Mouse (Mus musculus): ENCODE results near the gene Sectm1a.
"Not testable (repeated sequence)": the region's sequence is repeated elsewhere in the genome, so short reads cannot be mapped to it uniquely, and the experiment has no call there.

Sectm1a gene

DNA sequence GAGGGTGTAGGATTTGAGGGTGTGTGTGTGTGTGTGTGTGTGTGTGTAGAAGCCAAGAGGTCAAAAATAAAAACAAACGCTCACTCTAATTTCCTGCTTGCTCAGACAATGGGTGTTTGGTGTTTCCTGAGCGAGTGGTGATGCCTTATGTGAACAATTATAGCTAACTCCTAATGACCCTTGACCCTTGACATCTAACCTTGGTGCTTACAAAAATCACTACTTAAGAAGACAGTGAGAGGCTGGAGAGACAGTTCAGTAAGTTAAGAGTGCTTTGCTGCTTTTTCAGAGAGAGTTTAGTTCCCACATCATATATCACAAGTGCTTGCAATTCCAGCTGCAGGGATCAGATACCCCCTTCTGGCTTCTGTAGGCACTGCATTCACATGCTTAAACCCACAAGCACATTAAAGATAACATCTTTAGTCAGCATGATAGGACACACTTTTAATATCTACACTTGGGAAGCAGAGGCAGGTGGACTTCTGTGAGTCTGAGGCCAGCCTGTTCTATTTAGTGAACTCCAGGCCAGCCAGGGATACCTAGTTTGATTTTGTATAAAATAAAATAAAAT, 33.1 kb downstream of the Sectm1a start:
- DNase-seq (ENCODE audit: low spot score in 2 of 2) = no peak

GRCm38 (mm10) chr11:121045286-121045685, 35.7 kb downstream of the Sectm1a start:
- no peak for DNase-seq (ENCODE audit: low spot score in 2 of 2)

GRCm38 (mm10) chr11:121043025-121043424, 38.0 kb downstream of the Sectm1a start:
- DNase-seq (ENCODE audit: low spot score in 2 of 2) = not testable (repeated sequence)

DNA sequence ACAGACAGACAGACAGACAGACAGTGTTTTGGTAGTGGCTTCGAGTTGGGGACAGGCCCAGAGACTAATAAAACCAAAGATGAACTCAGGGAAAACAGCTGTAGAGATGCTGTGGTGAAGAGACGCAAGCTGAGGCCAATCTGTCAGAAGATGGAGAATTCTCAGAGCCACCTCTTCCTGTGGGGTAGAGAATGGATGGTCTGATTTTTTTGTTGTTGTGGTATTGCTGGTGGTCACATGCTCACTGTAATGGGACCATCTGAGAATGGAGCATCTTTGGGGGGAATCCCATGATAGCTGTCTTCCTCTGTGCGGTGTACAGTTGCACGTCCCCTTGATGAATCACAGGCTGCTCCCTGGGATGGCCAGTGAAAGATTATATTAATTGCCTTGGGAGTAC, 38.5 kb downstream of the Sectm1a start:
- no peak for DNase-seq (ENCODE audit: low spot score in 2 of 2)

GRCm38 (mm10) chr11:121041636-121042035, 39.4 kb downstream of the Sectm1a start:
- no peak for DNase-seq (ENCODE audit: low spot score in 2 of 2)

DNA sequence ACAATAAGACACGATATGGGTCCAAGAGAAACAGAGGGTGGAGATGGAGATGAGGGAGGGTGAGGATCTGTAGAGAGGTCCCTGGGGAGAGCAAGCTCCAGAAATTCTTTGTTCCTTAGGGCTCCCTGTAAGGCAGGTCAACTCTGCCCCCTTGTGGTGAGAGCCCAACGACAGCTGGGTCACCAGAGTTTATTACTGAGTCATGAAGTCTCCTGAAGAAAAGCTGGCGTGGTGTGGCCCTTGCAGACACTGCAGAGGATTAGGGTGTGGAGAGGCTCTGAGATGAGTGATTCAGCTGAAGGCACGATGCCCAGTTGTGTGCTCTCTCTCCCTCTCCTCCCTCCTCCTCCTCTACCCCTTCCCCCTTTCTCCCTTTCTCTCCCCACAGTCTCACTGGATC, 39.8 kb downstream of the Sectm1a start:
- DNase-seq (ENCODE audit: low spot score in 2 of 2) = peak; percentile 76 to 88

DNA sequence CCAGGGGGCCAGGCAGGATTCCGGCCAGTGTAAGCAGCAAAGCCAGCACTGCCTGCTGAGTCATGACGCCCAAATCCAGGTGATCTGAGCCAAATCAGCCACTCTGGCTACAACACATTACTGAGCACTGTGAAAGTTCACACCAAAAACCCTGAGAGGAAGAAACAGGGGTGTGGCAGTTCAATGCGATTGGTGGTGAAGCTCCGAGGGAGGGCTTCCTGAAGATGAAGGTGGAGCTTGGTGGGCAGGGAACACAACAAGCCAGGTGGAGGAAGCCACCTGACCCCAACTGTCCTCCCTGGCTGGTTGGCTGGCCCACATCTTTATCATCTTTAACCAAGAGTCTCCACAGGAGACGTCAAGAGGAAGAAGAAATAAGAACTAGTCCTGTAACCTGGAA, 41.7 kb downstream of the Sectm1a start, which contains the start of gene Cd7:
Gene Cd7 (minus strand): TSS at position 117 of the 400 bp plus-strand sequence.
- DNase-seq (ENCODE audit: low spot score in 2 of 2) = no peak

- no peak for DNase-seq (ENCODE audit: low spot score in 2 of 2)
These were observed 42.4 kb downstream of the Sectm1a start for GRCm38 (mm10) chr11:121038366-121039240.

GRCm38 (mm10) chr11:121033118-121033517, 47.9 kb downstream of the Sectm1a start:
- DNase-seq (ENCODE audit: low spot score in 2 of 2) = no peak

DNA sequence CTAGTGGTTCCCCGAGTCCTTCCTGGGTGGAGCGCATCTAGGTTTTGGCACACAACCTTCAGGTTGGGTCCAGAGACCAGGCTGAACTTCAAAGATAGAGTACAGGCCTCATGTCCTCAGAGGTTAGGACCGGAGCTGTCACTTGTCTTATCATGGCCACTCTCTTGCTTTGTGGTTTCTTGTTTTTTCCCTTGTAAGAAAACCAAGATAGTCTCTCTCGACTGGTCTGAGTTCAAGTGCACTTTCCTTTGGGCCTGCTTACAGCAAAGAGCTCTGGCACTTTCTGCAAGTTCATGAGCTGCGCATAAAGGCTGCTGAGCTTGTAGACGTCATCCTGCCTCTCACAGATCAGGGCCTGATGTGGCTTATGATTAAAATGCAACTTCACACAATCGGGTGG, 53.8 kb downstream of the Sectm1a start:
- no peak for DNase-seq (ENCODE audit: low spot score in 2 of 2)

DNA sequence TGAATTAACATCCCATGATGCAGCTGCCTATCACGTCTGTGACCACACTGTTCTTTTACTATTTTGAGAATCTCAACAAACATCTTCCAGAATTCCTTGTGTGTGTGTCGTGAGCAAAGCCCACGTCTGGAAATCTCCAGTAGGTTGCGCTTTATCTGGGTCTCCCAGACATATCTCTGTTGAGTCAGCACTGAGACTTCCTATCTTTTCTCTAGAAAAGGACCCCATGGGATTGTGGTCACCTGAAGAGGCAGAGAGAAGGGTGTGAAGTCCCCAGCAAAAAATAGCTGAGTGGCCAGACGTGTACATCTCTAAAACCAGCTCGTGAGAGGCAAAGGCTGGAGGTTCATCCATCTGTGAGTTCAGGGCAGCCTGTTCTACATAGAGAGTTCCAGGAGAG, 56.9 kb downstream of the Sectm1a start:
- DNase-seq (ENCODE audit: low spot score in 2 of 2) = no peak

GRCm38 (mm10) chr11:121019501-121019900, 61.5 kb downstream of the Sectm1a start:
- no peak for DNase-seq (ENCODE audit: low spot score in 2 of 2)

DNA sequence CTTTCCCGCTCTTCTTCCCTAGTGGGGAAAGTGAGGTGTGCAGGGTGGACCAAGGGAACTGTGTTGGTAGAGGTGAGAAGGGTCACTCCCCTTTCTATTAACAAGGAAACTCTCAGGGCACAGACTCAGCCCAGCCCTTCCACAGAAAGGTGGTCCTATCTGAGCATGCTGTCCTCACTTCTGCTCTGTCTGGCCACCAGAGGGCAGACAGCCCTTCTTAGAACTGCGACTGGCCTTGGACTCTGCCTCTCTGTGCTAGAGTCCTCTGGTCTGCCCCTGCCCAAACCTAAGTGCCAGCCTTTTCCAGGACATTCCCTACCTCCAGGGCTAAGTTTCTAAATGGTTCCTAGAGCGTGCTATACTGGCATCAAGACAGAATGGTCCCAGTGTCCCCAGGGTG, 63.3 kb downstream of the Sectm1a start:
- DNase-seq (ENCODE audit: low spot score in 2 of 2) = peak; percentile 35 to 37
